Mouse (Mus musculus) cerebellum, adult 11 months (tissue): ENCODE measurements around the gene Zfp956.
"Not testable (repeated sequence)": the region's sequence is repeated elsewhere in the genome, so short reads cannot be mapped to it uniquely, and the experiment has no call there.

Experiments
- DNase-seq: peaks from one replicate; pipeline ENCODE4 v3.0.0; 2022

Zfp956 gene

GRCm38 (mm10) chr6:47953191-47953726 is at the start of gene Zfp956:
Gene Zfp956 (plus strand): TSS chr6:47953390.
- peak; percentile 94 for DNase-seq

GRCm38 (mm10) chr6:47903587-47903986 is 49.6 kb upstream of the Zfp956 start:
- peak; percentile 68 for DNase-seq

GRCm38 (mm10) chr6:47904361-47904760 is 48.8 kb upstream of the Zfp956 start:
- DNase-seq: no peak

GRCm38 (mm10) chr6:47904917-47905695 is 48.1 kb upstream of the Zfp956 start:
- DNase-seq: no peak

- DNase-seq: no peak
Observed at GRCm38 (mm10) chr6:47906326-47906725, 46.9 kb upstream of the Zfp956 start.

- no peak for DNase-seq
Observed at GRCm38 (mm10) chr6:47909007-47909406, 44.2 kb upstream of the Zfp956 start.

- DNase-seq: no peak
Observed at GRCm38 (mm10) chr6:47911650-47912049, 41.5 kb upstream of the Zfp956 start.

- no peak for DNase-seq
Observed at GRCm38 (mm10) chr6:47912991-47913390, 40.2 kb upstream of the Zfp956 start.

GRCm38 (mm10) chr6:47917051-47917450 is 36.1 kb upstream of the Zfp956 start:
- no peak for DNase-seq

- DNase-seq: no peak
Observed at GRCm38 (mm10) chr6:47918768-47919274, 34.4 kb upstream of the Zfp956 start.

- DNase-seq: no peak
Observed at GRCm38 (mm10) chr6:47919646-47920446, 33.3 kb upstream of the Zfp956 start.

GRCm38 (mm10) chr6:47920447-47921340 is 32.5 kb upstream of the Zfp956 start, which contains the start of gene Zfp212:
Gene Zfp212 (plus strand): TSS chr6:47920476.
- DNase-seq: peak; percentile 85

- DNase-seq: no peak
Observed at GRCm38 (mm10) chr6:47942461-47942860, 10.7 kb upstream of the Zfp956 start.

- DNase-seq: peak; percentile 64
Observed at GRCm38 (mm10) chr6:47943021-47943691, 10.0 kb upstream of the Zfp956 start.

- no peak for DNase-seq
Observed at GRCm38 (mm10) chr6:47943721-47944120, 9.5 kb upstream of the Zfp956 start.

GRCm38 (mm10) chr6:47947388-47947787 is 5.8 kb upstream of the Zfp956 start:
- no peak for DNase-seq

GRCm38 (mm10) chr6:47954425-47954824 is 1.2 kb downstream of the Zfp956 start:
- no peak for DNase-seq

GRCm38 (mm10) chr6:47957816-47958215 is 4.6 kb downstream of the Zfp956 start:
- no peak for DNase-seq

- no peak for DNase-seq
Observed at GRCm38 (mm10) chr6:47960685-47961421, 7.7 kb downstream of the Zfp956 start.

GRCm38 (mm10) chr6:47963051-47963450 is 9.9 kb downstream of the Zfp956 start:
- DNase-seq: no peak

- DNase-seq: not testable (repeated sequence)
Observed at GRCm38 (mm10) chr6:47968166-47968565, 15.0 kb downstream of the Zfp956 start.
